ENCODE assay signal across 8 mouse cellular contexts in the genomic region with DNA sequence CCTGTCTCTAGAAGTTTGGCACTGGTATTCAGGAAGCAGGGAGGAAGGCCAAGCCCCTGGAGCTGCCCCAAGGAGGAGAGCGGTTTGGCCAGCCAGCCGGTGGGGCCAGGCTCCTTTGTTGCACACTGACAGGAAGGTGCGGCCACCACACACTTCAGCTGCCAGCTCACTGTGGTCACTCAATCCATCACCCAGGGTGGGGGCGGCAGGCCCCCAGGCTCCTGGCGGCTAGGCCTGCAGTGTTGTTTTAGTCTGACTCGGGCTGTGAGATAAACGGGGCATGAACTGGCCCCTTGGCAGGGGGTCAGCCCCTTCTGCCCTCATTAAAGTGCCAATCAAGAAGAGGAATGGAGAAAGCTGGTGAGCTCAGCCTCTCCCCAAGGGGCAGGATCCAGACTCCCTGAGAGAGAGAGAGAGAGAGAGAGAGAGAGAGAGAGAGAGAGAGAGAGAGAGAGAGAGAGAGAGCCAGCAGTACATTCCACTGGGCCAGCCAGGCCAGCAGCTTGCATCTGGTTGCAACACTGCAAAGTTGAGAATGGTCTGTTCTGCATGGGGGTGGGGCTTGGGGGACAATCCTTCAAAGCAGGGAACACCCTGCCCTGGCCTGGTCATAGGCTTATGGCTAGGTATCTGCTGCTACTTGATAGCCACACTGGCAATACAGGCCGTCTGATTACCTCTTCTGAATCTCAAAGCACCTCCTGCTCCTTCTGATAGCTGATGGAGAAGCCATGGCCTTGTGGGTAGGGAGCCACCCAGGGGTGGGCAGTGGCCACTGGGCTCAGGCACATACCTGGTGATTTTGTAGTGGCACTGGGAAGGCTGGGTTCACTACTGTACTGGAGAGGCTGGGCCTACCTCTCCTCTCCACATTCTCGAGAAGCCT. TPM values are rescaled to one million over a fixed set of nuclear protein-coding genes. Genes with fewer than 3 reads are reported as not detected.
DNase-seq lines count a peak whose midpoint lies in the region.

No protein-coding gene starts in this region.

- H3K4me1 ChIP-seq in megakaryocyte, embryonic 14.5 days, result peaks cover 79% of the 10 kb centered on the region

- DNase-seq in 3134 (ENCODE audit: extremely low read depth, insufficient read length, low spot score), result peak; percentile 96
- DNase-seq in c-Kit-positive CD71-positive TER-119-negative erythroid progenitor cells, embryonic 14.5 days (ENCODE audit: low read depth), result peak; percentile 75
- peak; percentile 99 for DNase-seq in fibroblast of lung, adult 2 months (ENCODE audit: low read depth)
- DNase-seq in heart, postnatal 10 days, result peak; percentile 83 to 87
- peak; percentile 69 to 90 for DNase-seq in kidney, postnatal 25 days
- DNase-seq in spleen, postnatal 14 days (ENCODE audit: low spot score in 2 of 2), result peak; percentile 43
- no peak for DNase-seq in thymus, postnatal 14 days

- intact Hi-C loops in heart, postnatal 10 days (cut with DNase I), result loop anchor here (1.0 to 5.0 kb wide), 2 partner anchors 55 to 63 kb away; no protein-coding TSS in a partner anchor

- H3K36me3 ChIP-seq in megakaryocyte, embryonic 14.5 days (replicated peaks; ENCODE audit: low read length), result no peaks in the 10 kb centered on the region

- H3K9me3 ChIP-seq in megakaryocyte, embryonic 14.5 days, result no peaks in the 10 kb centered on the region

- peak overlapping the region; percentile 69 for H3K4me3 ChIP-seq in megakaryocyte, embryonic 14.5 days (replicated peaks)

- H3K27me3 ChIP-seq in megakaryocyte, embryonic 14.5 days (replicated peaks), result no peaks in the 10 kb centered on the region

RNA-seq across cellular contexts. Expression of gene Dhrs3, which starts 57.1 kb away (rescaled TPM):
- 10 to 100 TPM; 90.2 to 95.2 TPM for total RNA-seq in heart, postnatal 10 days (2021)
- polyA plus RNA-seq in megakaryocyte, embryonic 14.5 days (2012; ENCODE audit: insufficient read depth, low replicate concordance), result 44.7 and 211 TPM in 2 replicates
